Mouse (Mus musculus) hindbrain, embryonic 13.5 days (tissue): ENCODE results near the gene Ggn. TPM values are rescaled to one million over a fixed set of nuclear protein-coding genes. Genes with fewer than 3 reads are reported as not detected.

Source experiments
- ATAC-seq: fragments of 200-750 bp; cut with Nextera tagmentation; 2 replicates; pipeline ENCODE4 v1.8.0; 2017; ENCODE audit warnings: moderate TSS enrichment; ENCODE audit not compliant: low FRiP score
- H3K27ac ChIP-seq: fragments of 300-500 bp; sonication (generic); 2 replicates; pipeline ENCODE4 v1.5.1; 2015; ENCODE audit warnings: inconsistent platforms, mild to moderate bottlenecking, moderate library complexity
- H3K27me3 ChIP-seq: fragments of 300-500 bp; sonication (generic); 2 replicates; pipeline ENCODE4 v1.6.1; 2015; ENCODE audit warnings: mild to moderate bottlenecking, inconsistent platforms
- H3K36me3 ChIP-seq: fragments of 300-500 bp; sonication (generic); 2 replicates; pipeline ENCODE4 v1.6.1; 2015; ENCODE audit warnings: mild to moderate bottlenecking, inconsistent platforms
- H3K4me1 ChIP-seq: fragments of 300-500 bp; sonication (generic); replicated peaks from 2 replicates; pipeline ENCODE4 v1.6.1; 2015; ENCODE audit warnings: inconsistent platforms
- H3K4me2 ChIP-seq: fragments of 300-500 bp; sonication (generic); 2 replicates; pipeline ENCODE4 v1.6.1; 2015; ENCODE audit warnings: inconsistent platforms, mild to moderate bottlenecking, moderate library complexity
- H3K4me3 ChIP-seq: fragments of 300-500 bp; sonication (generic); 2 replicates; pipeline ENCODE4 v1.5.1; 2015; ENCODE audit warnings: mild to moderate bottlenecking, inconsistent platforms
- H3K9ac ChIP-seq: fragments of 300-500 bp; sonication (generic); 2 replicates; pipeline ENCODE4 v1.6.1; 2015; ENCODE audit warnings: mild to moderate bottlenecking, inconsistent platforms
- H3K9me3 ChIP-seq: fragments of 300-500 bp; sonication (generic); 2 replicates; pipeline ENCODE4 v1.6.1; 2016; ENCODE audit warnings: inconsistent platforms
- WGBS: fragments of 180-500 bp; shearing (Covaris S2); methylation state at CpG from one replicate; pipeline ENCODE4 v1.1.7; 2015; 5-methylcytosine and 5-hydroxymethylcytosine counted together
- polyA plus RNA-seq: library from polyadenylated mRNA; unstranded; fragments of >200 nt; fragmentation: Nextera tagmentation; extraction: Ambion mirVana; gene quantifications from 2 replicates; pipeline ENCODE4 v1.2.1, GENCODE M21; 2015

The Ggn gene
- polyA plus RNA-seq, 1 experiment from 2014 or later: 0.49 TPM

DNA sequence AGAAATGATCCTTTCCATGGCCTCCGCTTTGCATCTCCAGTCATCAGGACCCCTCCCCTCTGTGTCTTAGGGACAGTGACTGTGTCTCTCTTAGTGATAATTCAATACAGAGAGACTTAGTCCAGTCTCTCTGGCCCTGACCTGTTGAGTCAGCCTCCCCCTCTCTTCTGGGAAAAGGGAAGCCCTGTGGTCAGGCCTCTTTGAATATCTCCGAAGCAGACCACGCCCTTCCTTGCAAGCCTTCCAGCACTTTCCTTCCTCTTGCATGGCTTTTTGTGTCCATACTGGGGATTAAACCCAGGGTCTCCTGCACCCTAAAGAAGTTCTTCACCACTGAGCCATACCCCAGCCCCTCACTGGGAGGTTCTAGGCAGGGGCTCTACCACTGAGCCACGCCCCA, 26.0 kb upstream of the Ggn start:
- Histone ChIP-seq H3K27me3 (no peaks in the 10 kb centered on the region), H3K4me3 (no peak overlapping the region), H3K9ac (no peak overlapping the region), H3K4me2 (no peak overlapping the region), H3K36me3 (no peaks in the 10 kb centered on the region), H3K4me1 (no peaks in the 10 kb centered on the region), H3K27ac (no peak overlapping the region), H3K9me3 (no peaks in the 10 kb centered on the region)
- no peak for ATAC-seq
- 89% methylated on average over 4 of the region's 4 CpGs for WGBS

DNA sequence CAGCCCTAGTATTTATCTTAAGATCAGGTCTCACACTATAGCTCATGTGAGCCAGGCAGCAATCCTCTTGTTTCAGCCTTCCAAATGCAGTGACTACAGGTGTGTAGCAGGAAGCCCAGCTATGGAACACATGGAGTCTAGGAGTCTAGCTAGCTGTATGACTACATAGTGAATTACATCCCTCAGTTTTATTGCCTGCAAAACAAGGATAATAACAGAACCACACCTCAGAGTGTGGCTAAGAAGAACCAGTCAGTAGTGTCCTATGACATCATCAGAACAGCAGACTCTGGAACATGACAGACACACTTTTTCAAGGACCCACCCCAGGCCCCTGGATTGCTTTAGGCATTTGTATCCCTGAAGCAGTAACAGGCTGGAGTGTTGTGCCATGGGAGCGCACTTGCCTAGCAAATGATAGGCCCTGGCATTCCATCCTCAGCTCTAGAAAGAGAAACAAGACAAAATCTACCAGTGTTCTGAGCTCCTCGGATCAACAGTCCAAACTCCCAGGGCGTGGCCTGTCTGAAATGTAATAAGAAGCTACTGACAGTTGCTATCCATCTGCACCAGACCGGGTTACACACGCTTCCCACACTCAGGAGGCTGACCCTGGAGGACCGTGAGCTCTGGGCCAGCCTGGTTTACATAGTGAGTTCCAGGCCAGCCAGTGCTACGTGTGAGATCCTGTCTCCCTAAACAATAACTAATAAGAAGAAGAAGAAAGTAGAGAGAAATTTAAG, 23.2 kb upstream of the Ggn start:
- no peaks in the 10 kb centered on the region for H3K4me1 ChIP-seq
- WGBS: 90% methylated on average over 7 of the region's 7 CpGs
- H3K4me3 ChIP-seq: no peak overlapping the region
- no peaks in the 10 kb centered on the region for H3K36me3 ChIP-seq
- no peak overlapping the region for H3K9ac ChIP-seq
- H3K9me3 ChIP-seq: no peaks in the 10 kb centered on the region
- H3K4me2 ChIP-seq: no peak overlapping the region
- ATAC-seq: no peak
- no peak overlapping the region for H3K27ac ChIP-seq
- no peaks in the 10 kb centered on the region for H3K27me3 ChIP-seq

- H3K4me2 ChIP-seq: no peak overlapping the region
- H3K36me3 ChIP-seq: no peaks in the 10 kb centered on the region
- peaks cover 3% of the 10 kb centered on the region; the same call in 1 of the 2 replicates for H3K27me3 ChIP-seq
- H3K4me1 ChIP-seq: no peaks in the 10 kb centered on the region
- ATAC-seq: no peak
- no peak overlapping the region for H3K9ac ChIP-seq
- WGBS: 92% methylated on average over 15 of the region's 15 CpGs
- no peak overlapping the region for H3K4me3 ChIP-seq
- H3K9me3 ChIP-seq: no peaks in the 10 kb centered on the region
- no peak overlapping the region for H3K27ac ChIP-seq
Observed at GRCm38 (mm10) chr7:29148771-29149170, 21.2 kb upstream of the Ggn start.

DNA sequence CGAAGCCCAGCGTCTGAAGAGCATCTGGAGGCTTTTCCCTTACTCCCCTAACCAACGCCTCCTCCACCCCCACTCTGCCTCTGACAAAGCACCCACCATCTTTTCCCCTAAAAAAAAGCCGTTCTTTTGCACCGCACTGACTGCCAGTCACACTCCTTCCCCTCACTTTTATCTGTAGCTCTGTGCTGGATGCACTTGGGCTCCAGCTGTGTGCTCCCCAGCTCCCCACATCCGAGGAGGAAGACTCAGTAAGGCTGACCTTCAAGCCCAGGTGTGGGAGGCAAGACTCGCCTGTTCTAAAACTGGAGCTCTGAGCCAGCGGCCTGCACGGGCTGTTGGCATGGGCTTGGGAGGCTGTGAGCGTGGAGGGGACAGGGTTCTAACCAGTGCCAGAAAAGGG, 18.5 kb upstream of the Ggn start:
- Histone ChIP-seq H3K4me2 (no peak overlapping the region), H3K4me3 (no peak overlapping the region), H3K27ac (no peak overlapping the region), H3K4me1 (peaks cover 10% of the 10 kb centered on the region), H3K9me3 (no peaks in the 10 kb centered on the region), H3K9ac (no peak overlapping the region), H3K36me3 (0 out of 2 replicates have a peak, but pooled peaks cover 4% of the 10 kb centered on the region), H3K27me3 (peaks cover 3% of the 10 kb centered on the region; the same call in 1 of the 2 replicates)
- no peak for ATAC-seq
- whole genome bisulfite sequencing: 68% methylated on average over 10 of the region's 10 CpGs

- Histone ChIP-seq H3K4me2 (no peak overlapping the region), H3K27me3 (peaks cover 18% of the 10 kb centered on the region), H3K4me1 (peaks cover 15% of the 10 kb centered on the region), H3K4me3 (no peak overlapping the region), H3K9ac (no peak overlapping the region), H3K36me3 (0 out of 2 replicates have a peak, but pooled peaks cover 4% of the 10 kb centered on the region), H3K9me3 (no peaks in the 10 kb centered on the region), H3K27ac (no peak overlapping the region)
- WGBS: 94% methylated on average over 14 of the region's 14 CpGs
- no peak for ATAC-seq
Observed at GRCm38 (mm10) chr7:29154018-29154720, 15.8 kb upstream of the Ggn start.

DNA sequence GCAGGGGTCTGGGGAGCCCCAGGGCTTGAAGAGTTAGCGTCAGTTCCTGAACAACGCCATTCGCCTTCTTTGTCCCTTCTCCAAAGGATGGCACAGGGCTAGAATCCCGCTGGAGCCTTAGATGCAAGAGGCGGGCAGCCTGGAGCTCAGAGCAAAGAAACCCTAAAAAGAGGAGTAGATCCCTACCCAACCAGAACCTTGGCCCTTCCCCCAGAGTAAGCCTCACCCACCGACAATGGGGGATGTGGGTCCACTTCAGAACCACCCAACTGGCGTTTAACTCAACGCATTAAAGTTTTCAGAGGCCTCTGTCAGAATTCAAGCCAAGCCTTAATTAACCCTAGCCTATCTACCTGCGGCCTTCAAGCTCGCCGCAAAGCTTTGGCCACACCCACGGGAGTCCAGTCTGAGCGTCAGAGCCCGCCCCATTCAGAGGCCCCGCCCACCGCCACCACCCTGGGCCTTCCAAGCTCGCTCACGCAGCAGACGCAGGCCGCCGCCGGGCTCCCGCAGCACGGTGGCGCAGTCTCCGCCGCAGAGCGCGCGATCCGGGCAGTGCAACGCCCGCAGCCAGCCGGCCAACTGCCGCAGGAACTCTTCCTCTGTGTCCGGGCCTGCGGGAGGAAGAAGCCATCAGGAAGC, 14.7 kb upstream of the Ggn start:
- Histone ChIP-seq H3K36me3 (0 out of 2 replicates have a peak, but pooled peaks cover 4% of the 10 kb centered on the region), H3K9me3 (no peaks in the 10 kb centered on the region), H3K27ac (peak overlapping the region; percentile 91), H3K27me3 (peaks cover 30% of the 10 kb centered on the region), H3K4me2 (peak overlapping the region; percentile 92), H3K4me1 (peaks cover 15% of the 10 kb centered on the region), H3K9ac (peak overlapping the region; percentile 84), H3K4me3 (peak overlapping the region; percentile 80)
- ATAC-seq: peak; percentile 91
- 7% methylated on average over 37 of the region's 37 CpGs for WGBS

DNA sequence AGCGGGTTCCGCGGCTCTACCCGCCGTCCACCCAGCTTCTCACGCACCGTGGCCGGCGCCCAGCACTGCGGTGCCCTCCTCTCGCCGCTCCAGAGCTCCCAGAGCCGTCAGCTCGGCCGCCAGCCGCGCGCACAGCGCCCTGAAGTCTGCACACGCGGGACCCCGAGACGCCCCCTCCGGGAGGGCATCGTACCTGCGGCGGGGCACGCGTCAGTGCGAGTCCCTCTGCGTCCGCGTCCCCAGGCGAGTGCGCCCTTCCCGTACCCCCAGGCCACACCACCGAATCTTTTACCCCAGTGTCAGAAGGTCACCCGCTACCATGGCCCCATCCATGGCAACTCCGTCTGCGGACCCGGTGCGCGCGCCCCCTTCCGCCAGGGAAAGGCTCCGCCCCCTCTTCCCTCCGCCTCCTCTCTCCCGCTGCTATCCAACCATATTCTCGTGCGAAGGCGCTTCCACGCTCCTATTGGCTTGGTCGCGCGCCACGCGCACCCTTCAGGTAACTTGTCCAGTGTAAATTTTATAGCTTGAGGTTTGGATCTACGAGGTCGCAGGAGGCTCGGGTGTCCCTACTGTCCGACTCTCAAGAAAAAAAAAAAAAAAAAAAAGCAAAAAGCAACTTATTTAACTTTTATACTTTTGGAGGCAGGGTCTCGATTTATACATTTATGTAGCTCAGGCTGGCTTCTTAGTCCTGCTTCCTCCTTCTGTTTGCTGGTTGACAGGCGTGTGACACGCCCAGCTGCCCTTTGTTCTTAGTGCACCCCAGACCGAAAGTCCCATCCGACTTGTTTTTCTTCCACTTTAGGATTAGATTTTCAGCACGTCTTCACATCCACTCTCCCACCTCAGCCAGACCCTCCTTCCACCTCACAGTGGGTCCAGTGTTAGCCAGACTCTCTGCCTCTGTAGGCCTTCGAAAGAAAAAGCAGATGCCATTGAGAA, 13.9 kb upstream of the Ggn start, which contains the start of gene Fam98c:
TSS of gene Fam98c (minus strand) at position 397 of the 945 bp plus-strand sequence.
- WGBS: 3% methylated on average over 65 of the region's 68 CpGs
- Histone ChIP-seq H3K4me3 (peak within 1 kb of the TSS; percentile 80), H3K36me3 (peaks cover 9% of the 10 kb centered on the region; the same call in 1 of the 2 replicates), H3K27ac (peak within 1 kb of the TSS; percentile 91), H3K4me2 (peak within 1 kb of the TSS; percentile 92), H3K9ac (peak within 1 kb of the TSS; percentile 84), H3K9me3 (no peaks in the 10 kb centered on the region), H3K27me3 (peaks cover 31% of the 10 kb centered on the region), H3K4me1 (peaks cover 15% of the 10 kb centered on the region)
- peak; percentile 84 for ATAC-seq

DNA sequence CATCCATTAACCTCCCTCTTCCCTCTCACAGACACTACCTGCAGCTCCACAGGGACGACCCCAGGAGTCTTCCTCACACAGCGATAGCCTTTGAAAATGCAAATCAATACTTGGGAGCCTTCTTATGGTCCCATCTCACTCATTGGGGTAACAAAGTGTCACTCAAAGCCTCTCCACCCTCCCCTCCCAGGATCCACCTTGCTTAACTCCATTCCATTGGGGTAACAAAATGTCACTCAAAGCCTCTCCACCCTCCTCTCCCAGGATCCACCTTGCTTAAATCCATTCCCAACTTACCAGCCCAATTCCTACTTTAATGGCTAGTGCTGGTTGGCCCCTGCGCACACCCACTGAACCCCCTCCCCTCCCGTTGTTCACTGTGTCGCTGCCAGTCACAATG, 11.7 kb upstream of the Ggn start:
- H3K36me3 ChIP-seq: peaks cover 25% of the 10 kb centered on the region
- no peak for ATAC-seq
- no peak overlapping the region for H3K27ac ChIP-seq
- H3K9ac ChIP-seq: no peak overlapping the region
- H3K4me1 ChIP-seq: peaks cover 15% of the 10 kb centered on the region
- no peak overlapping the region for H3K4me3 ChIP-seq
- no peaks in the 10 kb centered on the region for H3K9me3 ChIP-seq
- WGBS: 7% methylated on average over 5 of the region's 5 CpGs
- no peak overlapping the region for H3K4me2 ChIP-seq
- peaks cover 27% of the 10 kb centered on the region for H3K27me3 ChIP-seq

GRCm38 (mm10) chr7:29162294-29162693, 7.7 kb upstream of the Ggn start:
- H3K4me3 ChIP-seq: no peak overlapping the region
- 78% methylated on average over 5 of the region's 5 CpGs for WGBS
- no peak overlapping the region for H3K4me2 ChIP-seq
- ATAC-seq: no peak
- no peak overlapping the region for H3K27ac ChIP-seq
- H3K4me1 ChIP-seq: peaks cover 2% of the 10 kb centered on the region; the same call in 1 of the 2 replicates
- peaks cover 31% of the 10 kb centered on the region for H3K36me3 ChIP-seq
- H3K9me3 ChIP-seq: no peaks in the 10 kb centered on the region
- no peak overlapping the region for H3K9ac ChIP-seq
- peaks cover 34% of the 10 kb centered on the region for H3K27me3 ChIP-seq

DNA sequence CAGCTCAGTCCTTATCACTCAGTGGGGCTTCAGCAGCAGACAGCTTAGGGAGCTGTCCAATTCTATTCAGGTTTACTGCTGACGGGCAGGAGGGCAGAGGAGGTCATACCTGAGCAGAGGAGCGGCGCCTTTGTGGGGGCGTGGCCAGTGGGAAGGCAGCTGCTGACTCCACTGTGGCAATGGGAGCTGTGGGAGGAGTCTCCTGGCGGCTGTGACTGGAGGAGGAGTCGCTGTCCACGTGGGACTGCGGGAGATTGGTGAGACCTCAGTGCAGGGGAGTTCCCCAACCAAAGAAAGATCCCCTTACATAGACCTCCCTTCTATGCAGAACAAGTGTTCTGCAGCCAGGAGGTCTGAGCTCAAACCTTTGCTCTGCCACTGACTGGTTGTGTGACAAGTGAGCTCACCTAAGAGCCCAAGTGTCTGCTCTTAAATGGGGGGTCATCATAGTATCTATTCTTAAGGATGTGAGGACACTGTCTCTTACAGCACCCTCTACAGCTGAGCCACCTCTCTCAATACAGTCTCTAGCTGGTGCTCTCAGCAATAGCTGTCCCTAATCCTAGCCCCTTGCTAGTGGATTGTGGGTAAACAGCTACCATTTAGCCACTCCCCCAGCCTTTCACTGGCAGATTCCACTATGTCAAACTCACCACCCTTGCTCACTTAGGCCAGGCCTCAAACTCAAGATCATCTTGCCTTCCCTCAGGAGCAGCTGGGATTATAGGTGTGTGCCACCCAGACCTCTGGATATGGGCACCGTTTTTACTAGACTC, 7.1 kb upstream of the Ggn start:
- H3K36me3 ChIP-seq: peaks cover 31% of the 10 kb centered on the region
- WGBS: 16% methylated on average over 9 of the region's 9 CpGs
- H3K4me1 ChIP-seq: peaks cover 8% of the 10 kb centered on the region
- H3K4me2 ChIP-seq: no peak overlapping the region
- H3K4me3 ChIP-seq: no peak overlapping the region
- H3K27ac ChIP-seq: no peak overlapping the region
- peaks cover 37% of the 10 kb centered on the region for H3K27me3 ChIP-seq
- no peak overlapping the region for H3K9ac ChIP-seq
- H3K9me3 ChIP-seq: no peaks in the 10 kb centered on the region
- ATAC-seq: no peak

DNA sequence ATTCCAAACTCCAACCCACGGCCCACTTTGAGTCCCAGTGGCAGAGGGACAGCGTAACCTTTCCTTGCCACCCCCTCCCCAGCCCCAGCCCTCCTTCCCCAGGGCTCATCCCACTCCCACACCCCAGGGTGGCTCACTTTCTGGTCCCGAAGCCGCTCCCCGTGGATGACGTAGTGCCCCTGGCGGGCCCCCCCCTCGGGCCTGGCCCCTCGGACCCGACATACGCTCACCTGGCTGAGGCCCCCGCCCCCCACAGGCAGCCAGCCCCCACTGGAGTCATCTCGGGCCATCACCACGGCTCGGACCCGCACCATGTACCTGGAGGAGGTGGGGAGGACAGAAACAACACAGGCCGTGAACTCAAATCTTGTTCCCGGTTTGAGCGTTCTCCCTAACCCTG, 2.4 kb upstream of the Ggn start:
- Histone ChIP-seq H3K36me3 (peaks cover 16% of the 10 kb centered on the region), H3K4me2 (peak overlapping the region; percentile 73), H3K4me3 (peak overlapping the region; percentile 71), H3K27ac (no peak overlapping the region), H3K9me3 (no peaks in the 10 kb centered on the region), H3K9ac (peak overlapping the region; percentile 80), H3K4me1 (peaks cover 44% of the 10 kb centered on the region), H3K27me3 (peaks cover 39% of the 10 kb centered on the region)
- ATAC-seq: no peak
- 13% methylated on average over 18 of the region's 19 CpGs for WGBS
